Mouse (Mus musculus): ENCODE measurements at regions not wholly inside any gene's neighbourhood (a gene's known extent, or its start where the extent isn't known, plus 50 kb on each side); places are given as distances from the start of the nearest gene placed in this dataset.

- DNase-seq (ENCODE audit: low spot score in 2 of 2), result no peak
Measured at GRCm38 (mm10) chr5:64401737-64402136, 245.6 kb downstream of the Tbc1d1 start.

- no peak for DNase-seq (ENCODE audit: low spot score in 2 of 2)
Measured at GRCm38 (mm10) chr5:64403077-64403981, 247.2 kb downstream of the Tbc1d1 start.

DNA sequence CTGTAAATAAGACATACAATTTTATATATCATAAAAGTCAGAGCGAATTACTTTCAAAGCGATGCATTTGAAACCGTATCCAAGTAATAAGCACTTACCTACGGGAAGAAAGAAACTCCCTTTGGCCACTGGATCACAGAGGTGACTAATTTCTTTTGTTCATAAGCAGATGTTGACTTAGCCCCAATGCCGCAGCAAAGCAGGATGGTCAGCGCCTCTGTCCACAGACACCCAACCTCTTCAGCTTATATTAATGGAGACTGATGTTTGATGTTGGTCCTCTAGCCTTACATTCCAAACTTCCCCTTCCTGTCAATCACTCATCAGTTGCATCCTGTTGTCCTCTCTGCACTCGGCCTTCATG, 247.9 kb downstream of the Tbc1d1 start:
- no peak for DNase-seq (ENCODE audit: low spot score in 2 of 2)

- DNase-seq (ENCODE audit: low spot score in 2 of 2), result no peak
Measured at GRCm38 (mm10) chr5:64404512-64404911, 248.4 kb downstream of the Tbc1d1 start.

DNA sequence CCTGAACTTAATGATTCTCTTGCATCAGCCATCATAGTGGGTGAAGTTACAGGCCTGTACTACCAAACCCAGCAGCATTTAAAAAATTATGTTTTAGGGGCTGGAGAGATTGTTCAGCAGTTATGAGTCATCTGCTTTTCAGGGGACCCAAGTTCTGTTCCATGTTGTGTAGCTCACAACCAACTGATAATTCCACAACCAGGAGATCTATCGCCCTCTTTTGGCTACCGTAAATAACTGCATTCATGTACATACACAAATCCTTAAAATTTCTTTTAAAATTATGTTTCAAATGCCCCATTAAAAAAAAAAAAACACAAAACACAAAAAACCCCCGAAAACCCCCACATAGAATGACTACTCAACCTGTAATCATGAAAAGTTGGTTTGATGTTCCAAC, 252.8 kb downstream of the Tbc1d1 start:
- no peak for DNase-seq (ENCODE audit: low spot score in 2 of 2)

GRCm38 (mm10) chr5:64410621-64411020, 254.5 kb downstream of the Tbc1d1 start:
- DNase-seq (ENCODE audit: low spot score in 2 of 2), result no peak

GRCm38 (mm10) chr5:64414519-64414918, 258.4 kb downstream of the Tbc1d1 start:
- no peak for DNase-seq (ENCODE audit: low spot score in 2 of 2)

GRCm38 (mm10) chr5:64419395-64419794, 263.3 kb downstream of the Tbc1d1 start:
- DNase-seq (ENCODE audit: low spot score in 2 of 2), result no peak

GRCm38 (mm10) chr5:64422787-64423587, 266.9 kb downstream of the Tbc1d1 start:
- no peak for DNase-seq (ENCODE audit: low spot score in 2 of 2)

DNA sequence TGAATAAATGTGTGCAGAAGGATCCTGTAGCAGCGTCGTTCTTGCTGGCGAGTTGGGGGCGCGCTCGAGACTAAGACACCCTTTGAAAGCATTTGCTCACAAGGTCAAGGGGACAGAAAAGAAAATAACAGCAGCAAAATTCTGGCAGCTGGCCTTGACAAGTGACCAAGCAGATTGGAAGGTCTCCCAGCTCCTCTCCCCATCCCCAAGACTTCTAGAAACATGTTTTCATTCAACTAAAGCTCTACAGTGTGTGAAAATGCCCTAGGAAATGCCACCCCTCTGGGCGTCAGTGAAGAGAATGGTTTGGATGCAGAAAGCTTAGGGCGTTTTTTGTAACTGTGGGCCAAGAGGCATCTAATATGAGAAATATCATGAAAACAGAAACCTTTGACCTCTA, 272.7 kb downstream of the Tbc1d1 start:
- no peak for DNase-seq (ENCODE audit: low spot score in 2 of 2)

DNA sequence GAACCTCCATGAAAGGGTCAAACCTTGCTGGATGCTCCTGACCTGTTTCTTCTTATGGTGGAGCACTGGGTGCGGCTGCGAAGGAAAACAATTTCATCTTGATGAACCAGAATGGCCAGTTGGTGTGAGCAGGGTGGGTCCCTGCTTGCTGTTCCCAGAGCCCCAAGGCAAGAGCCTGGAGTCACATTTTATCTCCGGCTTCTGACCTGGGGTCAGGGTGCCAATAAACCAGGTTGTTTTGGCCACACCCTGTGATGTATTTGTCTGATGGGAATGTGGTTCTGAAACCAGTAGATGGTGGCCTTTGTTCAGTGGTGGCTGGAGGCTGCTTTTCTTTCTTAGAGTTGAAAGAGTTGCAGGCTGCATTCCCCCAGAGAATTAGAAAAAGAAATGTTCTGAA, 274.4 kb downstream of the Tbc1d1 start:
- no peak for DNase-seq (ENCODE audit: low spot score in 2 of 2)

DNA sequence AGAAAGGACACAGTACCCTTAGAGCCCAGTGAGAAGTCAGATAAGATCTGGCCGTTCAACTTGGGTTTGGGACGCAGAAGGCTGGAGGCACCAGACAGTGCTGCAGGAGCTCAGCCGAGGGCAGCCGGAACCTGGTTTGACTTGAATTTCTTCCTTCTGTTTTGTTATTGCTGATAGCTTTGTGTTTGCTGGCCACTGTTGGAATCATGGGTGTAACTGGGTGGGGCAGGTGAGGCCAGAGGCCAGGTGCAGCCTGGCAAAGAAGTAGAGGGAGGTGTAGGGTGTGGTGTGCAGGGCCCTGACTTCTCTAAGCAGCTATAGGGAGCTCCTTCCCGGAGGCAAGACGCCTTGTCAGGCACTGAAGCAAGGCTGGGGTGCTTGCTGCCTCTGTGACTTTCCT, 275.5 kb downstream of the Tbc1d1 start:
- no peak for DNase-seq (ENCODE audit: low spot score in 2 of 2)

- no peak for DNase-seq (ENCODE audit: low spot score in 2 of 2)
Measured at GRCm38 (mm10) chr5:64433786-64434185, 277.7 kb downstream of the Tbc1d1 start.

DNA sequence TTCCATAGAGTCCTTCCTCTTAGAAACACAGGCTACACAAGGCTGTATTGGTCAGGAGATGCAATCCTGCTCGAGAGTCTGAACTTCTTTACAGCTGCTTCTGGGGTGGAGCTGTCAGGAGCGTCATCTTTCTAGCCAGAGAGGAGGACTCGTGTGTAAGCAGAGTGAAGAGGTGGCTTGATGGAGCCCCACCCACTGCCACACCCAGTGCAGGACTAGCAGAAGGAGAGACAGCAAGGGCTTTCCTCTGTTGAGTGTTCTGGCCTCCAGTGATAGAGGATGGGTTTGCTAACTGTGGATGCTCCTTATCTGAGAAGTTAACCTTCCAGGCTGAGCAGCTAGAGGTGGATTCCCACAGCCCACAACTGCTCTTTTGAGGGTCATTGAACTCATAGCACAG, 279.4 kb downstream of the Tbc1d1 start:
- no peak for DNase-seq (ENCODE audit: low spot score in 2 of 2)

DNA sequence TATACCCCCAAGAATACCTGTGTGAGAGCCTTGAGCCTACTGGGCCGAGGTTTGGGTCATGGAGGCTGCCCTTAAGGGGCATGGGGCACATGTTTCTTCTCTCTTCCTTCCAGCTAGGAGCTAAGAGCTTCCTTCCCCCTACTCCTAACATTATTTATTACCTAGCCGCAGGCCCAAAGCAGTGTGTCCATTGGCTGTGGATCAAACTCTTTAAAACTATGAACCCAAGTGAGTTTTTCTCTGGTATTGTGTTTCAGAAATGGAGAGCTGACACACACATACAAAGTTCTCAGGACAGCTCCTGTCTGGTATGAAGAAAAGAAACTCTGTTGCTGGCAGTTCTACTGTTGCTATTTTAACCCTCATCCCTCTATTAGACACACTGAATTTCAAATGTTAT, 279.9 kb downstream of the Tbc1d1 start:
- no peak for DNase-seq (ENCODE audit: low spot score in 2 of 2)

DNA sequence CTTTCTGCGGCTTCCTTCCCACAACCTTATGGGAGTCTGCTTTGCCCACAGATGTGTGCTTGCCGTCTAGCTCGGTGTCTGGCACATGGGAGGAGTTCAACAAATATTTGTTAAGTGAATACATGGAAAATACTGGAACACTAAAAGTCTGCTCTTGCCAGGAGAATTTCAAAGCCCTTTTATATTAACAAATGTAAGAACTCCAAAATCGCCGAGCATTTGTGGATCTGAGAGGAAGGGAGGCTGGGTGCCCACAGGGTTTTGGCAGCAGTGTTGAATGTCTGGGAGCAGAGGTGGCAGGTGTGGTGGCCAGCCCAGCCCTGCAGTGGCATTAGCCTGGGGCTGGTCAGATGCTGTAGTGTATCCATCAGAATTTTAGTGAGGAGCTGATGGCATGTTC, 281.6 kb downstream of the Tbc1d1 start:
- no peak for DNase-seq (ENCODE audit: low spot score in 2 of 2)

GRCm38 (mm10) chr5:64438446-64439134, 282.5 kb downstream of the Tbc1d1 start:
- no peak for DNase-seq (ENCODE audit: low spot score in 2 of 2)

- no peak for DNase-seq (ENCODE audit: low spot score in 2 of 2)
Measured at GRCm38 (mm10) chr5:64447847-64448246, 291.7 kb downstream of the Tbc1d1 start.

GRCm38 (mm10) chr5:64452668-64453334, 296.7 kb downstream of the Tbc1d1 start:
- no peak for DNase-seq (ENCODE audit: low spot score in 2 of 2)

- no peak for DNase-seq (ENCODE audit: low spot score in 2 of 2)
Measured at GRCm38 (mm10) chr5:64459807-64460206, 303.7 kb downstream of the Tbc1d1 start.

- no peak for DNase-seq (ENCODE audit: low spot score in 2 of 2)
Measured at GRCm38 (mm10) chr5:64460891-64461290, 304.8 kb downstream of the Tbc1d1 start.
